Mouse (Mus musculus) hindbrain, embryonic 14.5 days (tissue): ENCODE measurements around the gene Abhd17a. TPM values are rescaled to one million over a fixed set of nuclear protein-coding genes. Genes with fewer than 3 reads are reported as not detected.
A peak's percentile ranks its signal among the peaks of the same experiment; 100 is the strongest.

Experiments
- ATAC-seq: fragments of 200-750 bp; cut with Nextera tagmentation; 2 replicates; pipeline ENCODE4 v1.8.0; 2017; ENCODE audit warnings: moderate number of reproducible peaks, mild to moderate bottlenecking, moderate TSS enrichment, moderate library complexity; ENCODE audit not compliant: low FRiP score
- DNase-seq: peaks from one replicate; pipeline ENCODE4 v3.0.0-alpha.2; 2015; ENCODE audit warnings: low spot score
- H3K27ac ChIP-seq: fragments of 300-500 bp; sonication (generic); 2 replicates; pipeline ENCODE4 v1.5.1; 2014; ENCODE audit warnings: mild to moderate bottlenecking, moderate library complexity
- H3K27me3 ChIP-seq: fragments of 300-500 bp; sonication (generic); 2 replicates; pipeline ENCODE4 v1.6.1; 2014; ENCODE audit warnings: mild to moderate bottlenecking, low read length, mixed read lengths; ENCODE audit not compliant: control insufficient read depth, insufficient read depth
- H3K36me3 ChIP-seq: fragments of 300-500 bp; sonication (generic); replicated peaks from 2 replicates; pipeline ENCODE4 v1.6.1; 2014; ENCODE audit not compliant: control insufficient read depth, insufficient read depth
- H3K4me1 ChIP-seq: fragments of 300-500 bp; sonication (generic); replicated peaks from 2 replicates; pipeline ENCODE4 v1.6.1; 2014; ENCODE audit warnings: antibody characterized with exemption, low read length, mixed read lengths; ENCODE audit not compliant: control insufficient read depth, insufficient read depth
- H3K4me2 ChIP-seq: fragments of 300-500 bp; sonication (generic); replicated peaks from 2 replicates; pipeline ENCODE4 v1.6.1; 2014; ENCODE audit warnings: mild to moderate bottlenecking, moderate library complexity
- H3K4me3 ChIP-seq: fragments of 300-500 bp; sonication (generic); replicated peaks from 2 replicates; pipeline ENCODE4 v1.5.1; 2014; ENCODE audit warnings: mild to moderate bottlenecking, low read length
- H3K9ac ChIP-seq: fragments of 300-500 bp; sonication (generic); 2 replicates; pipeline ENCODE4 v1.6.1; 2014
- H3K9me3 ChIP-seq: fragments of 300-500 bp; sonication (generic); 2 replicates; pipeline ENCODE4 v1.6.1; 2016; ENCODE audit warnings: low read length; ENCODE audit not compliant: control insufficient read depth
- WGBS: fragments of 180-500 bp; shearing (Covaris S2); extraction: QIAGEN DNeasy Blood & Tissue Kit; methylation state at CpG from one replicate; pipeline ENCODE4 v1.1.7; 2014; 5-methylcytosine and 5-hydroxymethylcytosine counted together
- polyA plus RNA-seq: library from polyadenylated mRNA; unstranded; fragments of >200 nt; fragmentation: Nextera tagmentation; extraction: Ambion mirVana; gene quantifications from 2 replicates; pipeline ENCODE4 v1.2.1, GENCODE M21; 2014

Gene Abhd17a
- polyA plus RNA-seq, 1 experiment from 2014 or later: 157 TPM

DNA sequence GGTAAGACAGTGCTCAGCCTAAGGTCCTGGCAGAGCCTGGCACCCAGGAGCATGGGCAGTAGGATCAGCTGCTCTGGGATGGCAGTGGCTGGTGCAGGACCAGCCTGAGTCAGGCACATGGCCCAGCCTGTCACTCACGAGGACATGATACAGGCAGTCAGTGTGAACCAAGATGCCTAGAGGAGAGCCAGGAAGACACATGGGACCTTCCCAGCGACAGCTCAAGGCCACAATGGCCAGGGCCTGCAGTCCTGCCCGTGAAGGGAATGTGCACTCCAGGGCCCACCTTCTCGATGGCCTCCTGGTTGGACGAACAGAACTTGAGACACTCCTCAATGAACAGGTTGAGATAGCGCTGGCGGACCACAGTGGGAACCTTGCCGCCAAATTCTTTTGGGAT is 44.6 kb downstream of the Abhd17a start:
- no peaks in the 10 kb centered on the region for H3K27me3 ChIP-seq
- H3K36me3 ChIP-seq: peaks cover 96% of the 10 kb centered on the region
- no peak overlapping the region for H3K9ac ChIP-seq
- DNase-seq (no peak), ATAC-seq (no peak)
- H3K27ac ChIP-seq: no peak overlapping the region
- 95% methylated on average over 8 of the region's 8 CpGs for WGBS
- no peaks in the 10 kb centered on the region for H3K9me3 ChIP-seq
- no peak overlapping the region for H3K4me2 ChIP-seq
- H3K4me3 ChIP-seq: no peak overlapping the region
- no peaks in the 10 kb centered on the region for H3K4me1 ChIP-seq

GRCm38 (mm10) chr10:80543873-80544272 is 46.3 kb downstream of the Abhd17a start:
- 92% methylated on average over 14 of the region's 14 CpGs for WGBS
- Histone ChIP-seq H3K27me3 (peaks cover 8% of the 10 kb centered on the region; the same call in 1 of the 2 replicates), H3K9ac (no peak overlapping the region), H3K4me1 (no peaks in the 10 kb centered on the region), H3K9me3 (no peaks in the 10 kb centered on the region), H3K27ac (no peak overlapping the region), H3K4me2 (no peak overlapping the region), H3K4me3 (no peak overlapping the region), H3K36me3 (peaks cover 81% of the 10 kb centered on the region)
- DNase-seq (no peak), ATAC-seq (no peak)

GRCm38 (mm10) chr10:80539493-80539892 is 50.6 kb downstream of the Abhd17a start:
- Histone ChIP-seq H3K4me3 (no peak overlapping the region), H3K27me3 (peaks cover 41% of the 10 kb centered on the region), H3K36me3 (peaks cover 37% of the 10 kb centered on the region), H3K27ac (no peak overlapping the region), H3K9ac (no peak overlapping the region), H3K4me1 (no peaks in the 10 kb centered on the region; the same call in 1 of the 2 replicates), H3K4me2 (no peak overlapping the region), H3K9me3 (no peaks in the 10 kb centered on the region)
- WGBS: 56% methylated on average over 5 of the region's 5 CpGs
- ATAC-seq: no peak
- no peak for DNase-seq

GRCm38 (mm10) chr10:80538710-80539394 is 51.3 kb downstream of the Abhd17a start, which contains the start of gene Atp8b3:
Gene Atp8b3 (minus strand): TSS chr10:80539124.
- Histone ChIP-seq H3K27ac (no peak within 1 kb of the TSS), H3K9me3 (no peaks in the 10 kb centered on the region), H3K9ac (no peak within 1 kb of the TSS), H3K4me2 (peak within 1 kb of the TSS; percentile 31), H3K36me3 (peaks cover 31% of the 10 kb centered on the region), H3K4me3 (no peak within 1 kb of the TSS), H3K27me3 (peaks cover 41% of the 10 kb centered on the region), H3K4me1 (no peaks in the 10 kb centered on the region; the same call in 1 of the 2 replicates)
- DNase-seq (no peak), ATAC-seq (peak; percentile 56; the same call in 1 of the 2 replicates)
- 3% methylated on average over 30 of the region's 30 CpGs for WGBS

DNA sequence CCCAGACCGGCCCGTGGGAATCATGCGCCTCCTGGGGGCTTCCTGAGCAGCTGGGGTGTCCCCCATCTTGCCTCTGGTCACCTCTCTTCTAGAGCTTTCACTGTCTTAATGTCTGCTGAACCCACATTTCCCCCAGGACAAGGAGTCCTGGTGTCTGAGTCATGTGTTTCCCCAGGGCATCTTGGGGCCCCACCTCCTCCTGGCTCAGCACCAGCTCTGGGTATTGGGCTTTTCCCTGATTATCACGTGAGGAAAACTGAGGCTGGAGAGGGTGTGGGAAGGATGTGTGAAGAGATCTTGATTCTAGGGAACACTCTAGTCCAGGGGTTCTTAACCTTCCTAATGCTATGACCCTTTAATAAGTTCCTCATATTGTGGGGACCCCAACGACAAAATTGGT is 52.0 kb downstream of the Abhd17a start:
- peaks cover 24% of the 10 kb centered on the region for H3K36me3 ChIP-seq
- no peak overlapping the region for H3K27ac ChIP-seq
- 58% methylated on average over 5 of the region's 5 CpGs for WGBS
- H3K4me2 ChIP-seq: no peak overlapping the region
- no peak overlapping the region for H3K4me3 ChIP-seq
- H3K9ac ChIP-seq: no peak overlapping the region
- no peak for DNase-seq
- no peaks in the 10 kb centered on the region for H3K9me3 ChIP-seq
- ATAC-seq: no peak
- H3K4me1 ChIP-seq: no peaks in the 10 kb centered on the region; the same call in 1 of the 2 replicates
- H3K27me3 ChIP-seq: peaks cover 41% of the 10 kb centered on the region

GRCm38 (mm10) chr10:80535711-80536110 is 54.4 kb downstream of the Abhd17a start:
- 13% methylated on average over 13 of the region's 13 CpGs for WGBS
- Histone ChIP-seq H3K27ac (no peak overlapping the region), H3K4me3 (no peak overlapping the region), H3K36me3 (no peaks in the 10 kb centered on the region), H3K9me3 (no peaks in the 10 kb centered on the region), H3K27me3 (peaks cover 41% of the 10 kb centered on the region), H3K9ac (no peak overlapping the region), H3K4me2 (no peak overlapping the region), H3K4me1 (no peaks in the 10 kb centered on the region; the same call in 1 of the 2 replicates)
- ATAC-seq (no peak), DNase-seq (no peak)

- Histone ChIP-seq H3K27me3 (peaks cover 41% of the 10 kb centered on the region), H3K27ac (no peak overlapping the region), H3K4me2 (no peak overlapping the region; the same call in 1 of the 2 replicates), H3K4me3 (no peak overlapping the region), H3K4me1 (no peaks in the 10 kb centered on the region; the same call in 1 of the 2 replicates), H3K9ac (no peak overlapping the region), H3K9me3 (no peaks in the 10 kb centered on the region), H3K36me3 (no peaks in the 10 kb centered on the region)
- DNase-seq: no peak
- ATAC-seq: no peak
- WGBS: 13% methylated on average over 14 of the region's 14 CpGs
Observed at GRCm38 (mm10) chr10:80535071-80535470, 55.1 kb downstream of the Abhd17a start.

- Histone ChIP-seq H3K36me3 (no peaks in the 10 kb centered on the region), H3K9me3 (no peaks in the 10 kb centered on the region), H3K4me2 (no peak overlapping the region), H3K4me1 (no peaks in the 10 kb centered on the region; the same call in 1 of the 2 replicates), H3K27ac (no peak overlapping the region), H3K9ac (no peak overlapping the region), H3K4me3 (no peak overlapping the region), H3K27me3 (peaks cover 31% of the 10 kb centered on the region)
- ATAC-seq (0 out of 2 replicates have a peak, but pooled peaks have one; percentile 28), DNase-seq (no peak)
- 19% methylated on average over 7 of the region's 7 CpGs for WGBS
Observed at GRCm38 (mm10) chr10:80533704-80534103, 56.4 kb downstream of the Abhd17a start.
